Mouse (Mus musculus): Measurements from ENCODE around the gene Ppp4r1. TPM values are rescaled to one million over a fixed set of nuclear protein-coding genes. Genes with fewer than 3 reads are reported as not detected.
A peak's percentile ranks its signal among the peaks of the same experiment; 100 is the strongest.

Gene Ppp4r1
- total RNA-seq, 2 experiments from 2014 or later, result 24.8 to 30.3 TPM

DNA sequence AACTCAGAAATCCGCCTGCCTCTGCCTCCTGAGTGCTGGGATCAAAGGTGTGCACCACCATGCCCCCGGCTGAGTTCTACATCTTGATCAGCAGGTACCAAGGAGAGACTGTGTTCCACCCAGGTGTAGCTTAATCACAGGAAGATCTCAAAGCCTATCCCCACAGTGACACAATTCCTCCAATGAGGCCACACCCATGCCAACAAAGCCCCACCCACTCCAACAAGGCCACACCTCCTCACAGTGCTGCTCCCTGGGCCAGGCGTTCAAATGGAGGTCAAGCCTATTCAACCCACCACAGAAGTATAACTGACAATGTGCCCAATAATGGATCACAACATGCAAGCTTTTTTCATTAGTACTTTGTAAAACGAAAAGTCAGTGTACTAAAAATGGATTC lies 4.9 kb upstream of the Ppp4r1 start:
- H3K27ac ChIP-seq, result no peak overlapping the region
- intact Hi-C loops (cut with DNase I), result no loop called here
- TF ChIP-seq CTCF (IDR thresholded peaks at IDR 0.05), result no peak
- DNase-seq, result no peak
- H3K4me3 ChIP-seq, result no peak overlapping the region

DNA sequence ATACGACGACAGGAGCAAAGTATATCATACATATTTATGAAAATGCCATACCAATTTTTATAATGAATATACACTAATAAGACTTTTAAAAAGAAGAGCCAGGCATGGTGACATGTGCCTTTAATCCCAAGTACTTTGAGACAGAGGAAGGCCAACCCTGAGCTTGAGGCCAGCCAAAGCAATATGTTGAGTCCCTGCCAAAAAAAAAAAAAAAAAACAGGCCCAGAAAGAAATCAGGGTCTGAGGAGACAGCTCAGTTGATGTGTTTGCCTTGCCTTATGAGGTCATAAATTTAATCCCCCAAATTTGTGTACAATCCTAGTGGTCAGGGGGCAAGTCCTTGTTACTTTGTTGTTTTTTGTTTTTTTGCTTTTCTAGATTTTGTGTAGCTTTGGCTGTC lies 1.4 kb upstream of the Ppp4r1 start:
- no peak for DNase-seq
- intact Hi-C loops (cut with DNase I), result no loop called here
- TF ChIP-seq CTCF (IDR thresholded peaks at IDR 0.05), result no peak
- no peak overlapping the region for H3K27ac ChIP-seq
- H3K4me3 ChIP-seq, result no peak overlapping the region

DNA sequence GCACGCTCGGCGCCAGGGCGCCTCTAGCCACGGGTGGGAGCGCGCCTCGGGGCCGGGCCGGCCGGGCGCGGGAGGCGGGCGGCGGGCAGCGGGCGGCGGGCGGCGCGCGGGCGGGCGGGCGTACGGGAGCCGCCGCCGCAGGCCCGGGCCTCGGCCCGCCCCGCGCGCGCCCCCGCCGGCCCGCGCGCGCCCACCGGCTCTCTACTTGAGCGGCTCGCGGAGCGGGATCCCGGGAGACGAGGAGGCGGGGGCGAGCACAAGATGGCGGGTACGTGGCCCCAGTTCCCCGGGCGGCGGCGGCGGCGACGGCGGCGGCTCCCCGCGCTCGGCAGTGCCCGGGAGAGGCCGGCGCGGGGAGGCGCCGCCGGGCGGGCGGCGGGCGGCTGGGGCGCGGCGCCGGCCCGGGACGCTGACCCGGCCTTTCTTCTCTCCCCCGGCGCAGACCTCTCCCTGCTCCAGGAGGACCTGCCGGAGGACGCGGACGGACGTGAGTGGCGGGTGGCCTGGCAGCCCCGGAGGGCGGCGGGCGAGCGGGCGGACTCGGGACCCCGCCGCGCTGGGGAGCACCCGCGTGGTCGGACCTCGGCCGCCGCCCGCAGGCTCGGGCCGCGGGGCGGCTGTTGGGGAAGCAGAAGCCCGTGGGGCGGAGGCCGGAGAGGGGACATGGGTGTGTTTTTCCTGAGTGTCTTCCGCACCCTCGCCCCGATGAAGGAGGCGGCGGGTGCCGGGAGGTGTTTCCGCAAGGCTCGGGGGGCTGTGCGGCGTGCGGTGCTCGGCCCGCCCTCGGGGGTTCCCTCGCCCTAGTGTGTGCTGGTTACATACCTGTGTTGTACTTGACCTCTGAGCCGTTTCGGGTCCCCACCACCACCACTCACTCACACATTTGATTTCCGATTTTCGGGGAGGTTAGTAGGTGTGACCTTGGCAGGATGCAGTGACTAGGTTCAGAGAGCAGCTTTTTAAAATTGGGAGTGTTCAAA lies 1.1 kb downstream of the Ppp4r1 start:
- no peak for TF ChIP-seq CTCF (IDR thresholded peaks at IDR 0.05)
- H3K27ac ChIP-seq, result peak overlapping the region; percentile 99
- intact Hi-C loops (cut with DNase I), result no loop called here
- DNase-seq, result peak; percentile 92
- H3K4me3 ChIP-seq, result peak overlapping the region; percentile 95

DNA sequence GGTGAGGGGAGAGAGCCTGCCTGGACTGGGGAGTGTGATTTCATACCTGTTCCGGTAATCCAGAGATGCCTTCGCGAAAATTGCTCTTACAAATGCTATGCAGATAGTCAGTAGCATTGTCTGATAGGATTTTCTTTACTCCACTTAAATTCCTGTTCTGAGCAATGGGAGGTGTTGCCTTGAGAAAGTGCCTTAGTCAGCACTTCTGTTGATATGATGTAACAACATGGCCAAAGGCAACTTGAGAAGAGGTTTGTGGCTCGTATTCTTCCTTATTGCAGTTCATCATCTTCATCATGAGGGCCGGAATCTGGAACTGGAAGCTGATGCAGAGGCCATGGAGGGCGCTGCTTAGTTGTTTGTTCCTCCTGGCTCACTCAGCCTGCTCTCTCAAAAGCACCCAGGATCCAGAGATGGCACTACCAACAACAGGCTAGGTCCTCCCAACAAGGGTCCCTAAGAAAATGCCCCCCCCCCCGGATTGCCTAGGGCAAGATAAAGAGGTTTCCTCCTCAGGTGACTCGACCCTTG lies 2.3 kb downstream of the Ppp4r1 start:
- no peak for DNase-seq
- no peak for TF ChIP-seq CTCF (IDR thresholded peaks at IDR 0.05)
- Histone ChIP-seq H3K4me3 (peak overlapping the region; percentile 95), H3K27ac (peak overlapping the region; percentile 99)
- intact Hi-C loops (cut with DNase I), result loop anchor here (5.0 kb wide), 1 partner anchor 172 kb away; the partner anchor contains the start of gene Vapa

DNA sequence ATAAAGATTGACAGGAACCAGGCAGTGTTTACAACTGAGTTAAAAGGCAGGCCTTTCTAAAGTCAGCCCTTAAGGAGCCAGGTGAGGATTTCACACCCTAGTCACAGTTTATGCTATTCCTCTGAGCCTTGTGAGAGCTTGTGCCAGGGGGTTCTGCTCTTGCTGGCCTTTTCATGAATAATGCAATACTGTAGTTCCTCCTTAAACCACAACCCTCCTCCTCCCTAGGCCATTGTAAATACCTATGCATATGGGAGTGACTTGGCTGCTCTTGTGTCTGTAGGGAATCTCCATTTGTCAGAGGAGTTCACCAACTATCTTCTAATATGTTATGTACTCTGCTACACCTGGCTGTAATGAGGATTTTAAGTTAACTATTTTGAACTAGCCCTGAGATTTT lies 3.3 kb downstream of the Ppp4r1 start:
- no peak for DNase-seq
- intact Hi-C loops (cut with DNase I), result loop anchor here (5.0 kb wide), 1 partner anchor 173 kb away; the partner anchor contains the start of gene Vapa
- no peak for TF ChIP-seq CTCF (IDR thresholded peaks at IDR 0.05)
- Histone ChIP-seq H3K4me3 (peak overlapping the region; percentile 95; the same call in 1 of the 2 replicates), H3K27ac (peak overlapping the region; percentile 99)

DNA sequence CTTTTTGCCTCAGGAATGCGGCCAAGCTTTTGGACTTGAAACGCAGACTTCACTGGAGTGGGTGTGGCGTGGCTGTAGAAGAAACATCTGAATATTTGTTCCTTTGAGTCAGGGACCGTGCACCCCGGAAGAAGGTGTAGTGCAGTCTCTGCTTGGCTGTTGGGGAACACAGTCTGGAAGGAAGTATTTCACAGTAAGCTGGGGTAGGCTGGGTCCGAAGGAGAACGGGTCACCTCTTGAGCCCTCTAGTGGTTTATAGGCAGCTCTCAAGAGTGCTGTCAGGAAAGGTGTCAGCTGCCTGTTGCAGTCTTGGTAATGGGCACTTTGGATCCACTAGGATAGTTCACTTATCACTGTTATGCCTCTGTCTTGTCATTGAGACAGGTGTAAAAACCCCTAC lies 3.9 kb downstream of the Ppp4r1 start:
- H3K4me3 ChIP-seq, result no peak overlapping the region; the same call in 1 of the 2 replicates
- peak; percentile 53 for TF ChIP-seq CTCF (IDR thresholded peaks at IDR 0.05)
- intact Hi-C loops (cut with DNase I), result loop anchor here (5.0 kb wide), 1 partner anchor 174 kb away; the partner anchor contains the start of gene Vapa
- H3K27ac ChIP-seq, result peak overlapping the region; percentile 99
- no peak for DNase-seq

DNA sequence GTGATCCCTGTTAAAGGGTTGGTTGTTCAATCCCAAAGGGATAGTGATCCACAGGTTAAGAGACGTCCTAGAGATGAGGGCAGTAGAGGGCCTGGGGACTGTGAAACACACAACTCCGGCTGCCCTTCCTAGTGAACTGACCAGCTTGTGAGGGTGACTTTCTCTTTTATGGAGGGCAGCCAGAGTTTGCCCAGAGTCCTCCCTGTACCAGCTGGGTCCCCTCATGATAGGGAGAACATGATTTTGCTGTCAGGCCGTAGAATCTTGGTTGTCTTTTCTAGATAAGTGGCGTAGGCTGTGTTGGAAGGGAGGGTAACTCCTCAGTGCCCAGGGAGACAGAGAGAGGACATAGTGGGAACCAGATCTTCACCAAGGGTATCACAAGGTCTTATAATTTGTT lies 4.9 kb downstream of the Ppp4r1 start:
- Histone ChIP-seq H3K27ac (peak overlapping the region; percentile 28; the same call in 1 of the 2 replicates), H3K4me3 (no peak overlapping the region)
- intact Hi-C loops (cut with DNase I), result loop anchor here (5.0 kb wide), 1 partner anchor 175 kb away; the partner anchor contains the start of gene Vapa
- no peak for TF ChIP-seq CTCF (IDR thresholded peaks at IDR 0.05)
- DNase-seq, result no peak

DNA sequence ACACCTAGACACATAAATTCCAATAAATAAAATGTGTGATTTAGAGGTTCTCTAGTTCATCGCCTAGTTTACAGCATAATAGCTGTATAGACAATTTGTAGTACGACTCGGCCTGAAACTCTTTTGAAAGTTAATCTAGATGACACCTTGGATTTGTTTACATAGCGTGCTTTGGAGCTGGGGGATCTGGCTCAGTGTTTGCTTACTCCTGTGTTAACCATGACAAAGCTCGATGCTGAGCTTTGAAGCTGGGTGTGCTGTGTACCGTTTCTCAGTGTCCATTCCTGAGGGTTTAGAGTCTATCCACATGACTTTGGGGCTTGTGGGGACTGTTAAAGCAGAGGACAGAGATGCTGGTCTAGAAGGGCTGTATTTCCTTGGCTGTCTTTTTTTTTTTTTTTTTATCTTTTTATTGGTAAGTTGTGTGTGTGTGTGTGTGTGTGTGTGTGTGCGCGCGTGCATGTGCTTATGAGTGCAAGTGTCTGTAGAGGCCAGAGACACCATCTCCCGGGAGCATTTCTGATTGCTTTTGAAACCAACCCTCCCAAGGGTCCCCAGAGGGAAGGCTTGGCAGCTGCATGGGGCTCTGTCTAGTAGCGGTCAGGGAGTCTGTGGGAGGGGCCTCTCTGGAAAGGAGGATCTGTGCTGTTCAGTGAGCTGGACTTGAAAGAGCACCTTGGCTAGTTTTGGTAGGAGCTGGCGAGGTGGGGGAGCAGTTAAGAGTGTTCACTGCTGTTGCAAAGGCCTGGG lies 6.3 kb downstream of the Ppp4r1 start:
- Histone ChIP-seq H3K27ac (peak overlapping the region; percentile 69), H3K4me3 (no peak overlapping the region; the same call in 1 of the 2 replicates)
- peak; percentile 79 for DNase-seq
- intact Hi-C loops (cut with DNase I), result loop anchor here (5.0 kb wide), 1 partner anchor 176 kb away; the partner anchor contains the start of gene Vapa
- no peak for TF ChIP-seq CTCF (IDR thresholded peaks at IDR 0.05)

DNA sequence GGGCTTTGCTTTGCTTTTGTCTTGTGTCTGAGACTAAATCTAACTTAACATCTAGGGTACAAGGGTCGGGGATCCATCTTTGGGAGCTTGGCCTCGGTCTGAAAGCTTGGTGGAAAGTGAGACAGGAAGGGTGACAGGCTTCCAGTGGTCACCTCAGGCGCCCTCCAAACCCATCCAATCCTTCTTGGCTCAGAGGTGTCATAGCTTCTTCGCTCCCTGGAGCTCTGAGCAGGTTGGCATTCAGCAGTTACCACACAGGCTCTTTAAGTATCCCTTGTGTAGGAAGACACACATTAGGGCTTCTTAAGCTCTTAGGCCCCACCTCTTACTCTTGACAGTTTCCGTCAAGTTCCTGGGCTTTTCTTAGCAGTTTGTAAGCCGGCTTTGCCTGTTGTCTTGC lies 7.2 kb downstream of the Ppp4r1 start:
- DNase-seq, result peak; percentile 72
- intact Hi-C loops (cut with DNase I), result loop anchor here (5.0 kb wide), 1 partner anchor 177 kb away; the partner anchor contains the start of gene Vapa
- H3K27ac ChIP-seq, result peak overlapping the region; percentile 69
- TF ChIP-seq CTCF (IDR thresholded peaks at IDR 0.05), result no peak
- no peak overlapping the region for H3K4me3 ChIP-seq

DNA sequence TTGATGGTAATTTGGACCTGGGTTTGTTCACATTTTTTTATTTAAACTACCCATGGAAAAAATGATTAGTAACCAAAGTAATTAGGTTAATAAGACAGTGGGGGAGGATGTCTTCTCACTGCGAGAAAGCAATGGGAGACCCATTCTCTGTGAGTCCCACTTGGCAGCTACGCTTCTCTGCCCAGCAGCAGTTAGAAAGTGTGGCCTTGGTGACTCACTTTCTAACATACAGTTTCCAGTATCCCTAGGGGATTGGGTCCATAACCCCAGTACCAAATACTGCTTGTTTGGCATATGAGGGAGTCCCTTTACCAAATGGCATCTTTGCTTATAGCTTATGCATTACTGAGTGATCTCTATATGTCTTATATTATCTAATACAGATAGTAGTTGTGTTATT lies 8.8 kb downstream of the Ppp4r1 start:
- intact Hi-C loops (cut with DNase I), result no loop called here
- Histone ChIP-seq H3K4me3 (no peak overlapping the region), H3K27ac (no peak overlapping the region)
- no peak for TF ChIP-seq CTCF (IDR thresholded peaks at IDR 0.05)
- no peak for DNase-seq

DNA sequence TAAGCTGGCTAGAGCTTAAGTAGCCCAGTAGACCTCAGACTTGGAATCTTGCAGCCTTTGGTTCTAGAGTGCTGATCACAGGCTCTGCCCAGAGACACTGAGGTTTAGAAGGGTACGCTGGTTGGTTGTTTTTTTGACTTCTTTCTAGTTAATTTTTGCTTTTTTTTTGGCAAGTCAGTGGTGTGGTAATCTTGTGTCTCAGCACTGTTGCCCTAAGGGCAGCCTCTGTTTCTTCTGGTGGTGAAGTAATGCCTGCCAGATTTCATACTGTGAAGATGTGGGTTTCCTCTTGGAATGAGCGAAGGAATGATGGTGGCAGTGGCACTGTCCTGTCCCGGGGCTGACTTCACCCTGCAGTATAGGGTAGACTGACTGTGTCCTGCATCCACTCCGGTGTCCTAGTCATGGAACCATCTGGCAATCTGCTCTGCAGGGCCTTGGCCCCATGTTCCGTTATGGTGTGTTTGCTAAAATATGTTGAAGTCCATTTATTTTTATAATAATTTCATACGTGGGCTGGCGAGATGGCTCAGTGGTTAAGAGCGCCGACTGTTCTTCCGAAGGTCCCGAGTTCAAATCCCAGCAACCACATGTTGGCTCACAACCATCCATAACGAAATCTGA lies 11.0 kb downstream of the Ppp4r1 start:
- no peak for TF ChIP-seq CTCF (IDR thresholded peaks at IDR 0.05)
- DNase-seq, result no peak
- intact Hi-C loops (cut with DNase I), result no loop called here
- Histone ChIP-seq H3K4me3 (no peak overlapping the region), H3K27ac (no peak overlapping the region)
